Mouse (Mus musculus) E14TG2a.4 (cell line): Measurements from ENCODE around the gene Nlrx1.

Source experiments
- CTCF ChIP-seq: conservative IDR thresholded peaks from 2 replicates; pipeline ENCODE4 v1.5.1; 2014; ENCODE audit warnings: low read length
- NANOG ChIP-seq: IDR thresholded peaks from 2 replicates; pipeline ENCODE4 v1.6.1; 2014; ENCODE audit warnings: borderline replicate concordance, low read length, mixed read lengths

DNA sequence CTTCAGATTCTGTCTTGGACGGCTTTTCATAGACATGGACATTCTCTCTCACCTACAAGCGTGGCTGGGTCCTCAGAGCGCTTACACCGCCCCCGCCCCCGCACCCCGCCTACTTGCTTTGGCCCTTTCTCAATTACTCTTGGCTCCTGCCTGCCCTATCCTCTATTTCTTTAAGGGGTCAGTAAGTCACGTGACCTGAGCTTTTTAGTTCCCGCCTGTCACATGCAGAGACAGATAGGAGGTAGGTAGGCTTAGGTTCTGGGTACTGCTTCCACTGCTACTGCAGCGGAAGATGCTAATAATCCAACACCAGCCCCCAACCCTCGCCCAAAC lies 20.5 kb upstream of the Nlrx1 start:
- TF ChIP-seq CTCF, result no peak
- no peak for TF ChIP-seq NANOG
